Mouse (Mus musculus) lung, postnatal 0 days (tissue): ENCODE data around the gene Olfr1350. TPM values are rescaled to one million over a fixed set of nuclear protein-coding genes. Genes with fewer than 3 reads are reported as not detected.
A peak's percentile ranks its signal among the peaks of the same experiment; 100 is the strongest.
"Not testable (repeated sequence)": the region's sequence is repeated elsewhere in the genome, so short reads cannot be mapped to it uniquely, and the experiment has no call there.

Source experiments
- ATAC-seq: fragments of 200-750 bp; cut with Nextera tagmentation; 2 replicates; pipeline ENCODE4 v1.8.0; 2017; ENCODE audit warnings: moderate library complexity
- DNase-seq: peaks from one replicate; pipeline ENCODE4 v3.0.0-alpha.2; 2016; ENCODE audit warnings: low spot score
- H3K27ac ChIP-seq: fragments of 300-500 bp; sonication (generic); 2 replicates; pipeline ENCODE4 v1.5.1; 2014; ENCODE audit warnings: antibody characterized with exemption, mild to moderate bottlenecking, low read length, mixed read lengths
- H3K27me3 ChIP-seq: fragments of 300-500 bp; sonication (generic); replicated peaks from 2 replicates; pipeline ENCODE4 v1.6.1; 2014; ENCODE audit warnings: low read length, mixed read lengths; ENCODE audit not compliant: insufficient read depth
- H3K36me3 ChIP-seq: fragments of 300-500 bp; sonication (generic); 2 replicates; pipeline ENCODE4 v1.6.1; 2014; ENCODE audit warnings: low read length, mixed read lengths; ENCODE audit not compliant: insufficient read depth
- H3K4me1 ChIP-seq: fragments of 300-500 bp; sonication (generic); 2 replicates; pipeline ENCODE4 v1.6.1; 2014; ENCODE audit warnings: antibody characterized with exemption, low read depth, low read length, mixed read lengths; ENCODE audit not compliant: insufficient read depth
- H3K4me2 ChIP-seq: fragments of 300-500 bp; sonication (generic); replicated peaks from 2 replicates; pipeline ENCODE4 v1.6.1; 2014; ENCODE audit warnings: low read depth, mild to moderate bottlenecking, low read length, moderate library complexity, mixed read lengths
- H3K4me3 ChIP-seq: fragments of 300-500 bp; sonication (generic); 2 replicates; pipeline ENCODE4 v1.5.1; 2014; ENCODE audit warnings: low read depth, low read length
- H3K9ac ChIP-seq: fragments of 300-500 bp; sonication (generic); replicated peaks from 2 replicates; pipeline ENCODE4 v1.6.1; 2014; ENCODE audit warnings: low read depth, mild to moderate bottlenecking
- H3K9me3 ChIP-seq: fragments of 300-500 bp; sonication (generic); 2 replicates; pipeline ENCODE4 v1.6.1; 2016; ENCODE audit warnings: low read length, mixed read lengths
- CTCF ChIP-seq: IDR thresholded peaks from 2 replicates; pipeline ENCODE4 v1.5.1; 2016; ENCODE audit warnings: antibody characterized with exemption, mild to moderate bottlenecking
- EP300 ChIP-seq: IDR thresholded peaks from 2 replicates; pipeline ENCODE4 v1.6.1; 2016; ENCODE audit warnings: antibody characterized with exemption, mild to moderate bottlenecking, control low read depth
- WGBS: fragments of 180-500 bp; shearing (Covaris S2); extraction: QIAGEN DNeasy Blood & Tissue Kit; methylation state at CpG from one replicate; pipeline ENCODE4 v1.1.7; 2014; 5-methylcytosine and 5-hydroxymethylcytosine counted together
- polyA plus RNA-seq: library from polyadenylated mRNA; unstranded; fragments of >200 nt; fragmentation: Nextera tagmentation; extraction: Ambion mirVana; gene quantifications from 2 replicates; pipeline ENCODE4 v1.2.1, GENCODE M21; 2015

Gene Olfr1350
- not detected in 2 replicates for polyA plus RNA-seq

- no peaks in the 10 kb centered on the region for H3K36me3 ChIP-seq
- H3K4me2 ChIP-seq, result no peak within 1 kb of the TSS
- H3K4me3 ChIP-seq, result no peak within 1 kb of the TSS
- DNase-seq (no peak), ATAC-seq (no peak)
- H3K27me3 ChIP-seq, result no peaks in the 10 kb centered on the region
- no peak for TF ChIP-seq EP300
- TF ChIP-seq CTCF, result no peak
- no peaks in the 10 kb centered on the region for H3K9me3 ChIP-seq
- H3K9ac ChIP-seq, result no peak within 1 kb of the TSS
- no peaks in the 10 kb centered on the region for H3K4me1 ChIP-seq
- no peak within 1 kb of the TSS for H3K27ac ChIP-seq
Observed at GRCm38 (mm10) chr7:6564541-6564940, at the start of gene Olfr1350. Gene Olfr1350 (plus strand): TSS chr7:6564841.

GRCm38 (mm10) chr7:6521666-6522065, 43.0 kb upstream of the Olfr1350 start:
- no peak for DNase-seq
- no peaks in the 10 kb centered on the region for H3K27me3 ChIP-seq
- WGBS, result 9% methylated on average over 1 of the region's 1 CpGs
- ATAC-seq, result no peak
- 0 out of 2 replicates have a peak, but pooled peaks cover 3% of the 10 kb centered on the region for H3K9me3 ChIP-seq
- no peaks in the 10 kb centered on the region for H3K4me1 ChIP-seq
- no peaks in the 10 kb centered on the region for H3K36me3 ChIP-seq
- H3K4me2 ChIP-seq, result no peak overlapping the region
- TF ChIP-seq EP300, result no peak
- no peak for TF ChIP-seq CTCF
- no peak overlapping the region for H3K27ac ChIP-seq
- H3K4me3 ChIP-seq, result no peak overlapping the region
- no peak overlapping the region for H3K9ac ChIP-seq

- Histone ChIP-seq H3K9me3 (0 out of 2 replicates have a peak, but pooled peaks cover 3% of the 10 kb centered on the region), H3K27ac (no peak within 1 kb of the TSS), H3K4me1 (no peaks in the 10 kb centered on the region), H3K4me2 (no peak within 1 kb of the TSS), H3K36me3 (no peaks in the 10 kb centered on the region), H3K9ac (no peak within 1 kb of the TSS), H3K4me3 (no peak within 1 kb of the TSS), H3K27me3 (no peaks in the 10 kb centered on the region)
- DNase-seq, result no peak
- WGBS, result 73% methylated on average over 5 of the region's 5 CpGs
- ATAC-seq, result no peak
- no peak for TF ChIP-seq EP300
- no peak for TF ChIP-seq CTCF
Observed at GRCm38 (mm10) chr7:6522850-6523249, 41.8 kb upstream of the Olfr1350 start, which contains the start of gene Olfr1349. Gene Olfr1349 (minus strand): TSS chr7:6522950.

- H3K4me2 ChIP-seq, result no peak overlapping the region
- no peak overlapping the region for H3K9ac ChIP-seq
- no peaks in the 10 kb centered on the region for H3K27me3 ChIP-seq
- no peaks in the 10 kb centered on the region for H3K4me1 ChIP-seq
- TF ChIP-seq CTCF (0 out of 2 replicates have a peak, but pooled peaks have one; percentile 7), EP300 (no peak)
- no peak for ATAC-seq
- H3K36me3 ChIP-seq, result no peaks in the 10 kb centered on the region
- H3K4me3 ChIP-seq, result no peak overlapping the region
- no peak overlapping the region for H3K27ac ChIP-seq
- 52% methylated on average over 3 of the region's 3 CpGs for WGBS
- no peak for DNase-seq
- 0 out of 2 replicates have a peak, but pooled peaks cover 3% of the 10 kb centered on the region for H3K9me3 ChIP-seq
Observed at GRCm38 (mm10) chr7:6525001-6525400, 39.6 kb upstream of the Olfr1350 start.

- Histone ChIP-seq H3K4me2 (no peak overlapping the region), H3K4me1 (no peaks in the 10 kb centered on the region), H3K9ac (no peak overlapping the region), H3K9me3 (0 out of 2 replicates have a peak, but pooled peaks cover 3% of the 10 kb centered on the region), H3K27ac (no peak overlapping the region), H3K4me3 (no peak overlapping the region), H3K36me3 (no peaks in the 10 kb centered on the region), H3K27me3 (no peaks in the 10 kb centered on the region)
- WGBS, result 61% methylated on average over 5 of the region's 5 CpGs
- DNase-seq (no peak), ATAC-seq (no peak)
- TF ChIP-seq EP300, result no peak
- TF ChIP-seq CTCF, result peak; percentile 32; the same call in 1 of the 2 replicates
Observed at GRCm38 (mm10) chr7:6526141-6526540, 38.5 kb upstream of the Olfr1350 start.

- 43% methylated on average over 8 of the region's 8 CpGs for WGBS
- peak; percentile 29 for DNase-seq
- no peak for ATAC-seq
- H3K4me2 ChIP-seq, result no peak overlapping the region
- H3K36me3 ChIP-seq, result no peaks in the 10 kb centered on the region
- no peak overlapping the region for H3K9ac ChIP-seq
- no peaks in the 10 kb centered on the region for H3K9me3 ChIP-seq
- H3K4me3 ChIP-seq, result no peak overlapping the region
- no peak overlapping the region for H3K27ac ChIP-seq
- TF ChIP-seq EP300 (no peak), CTCF (peak; percentile 48; the same call in 1 of the 2 replicates)
- no peaks in the 10 kb centered on the region for H3K27me3 ChIP-seq
- H3K4me1 ChIP-seq, result no peaks in the 10 kb centered on the region
Observed at GRCm38 (mm10) chr7:6586096-6586759, 21.6 kb downstream of the Olfr1350 start.

GRCm38 (mm10) chr7:6588766-6589165, 24.1 kb downstream of the Olfr1350 start:
- not testable (repeated sequence) for DNase-seq, H3K9ac ChIP-seq, H3K4me1 ChIP-seq, ATAC-seq, H3K4me2 ChIP-seq, H3K4me3 ChIP-seq, H3K27ac ChIP-seq, H3K27me3 ChIP-seq, H3K9me3 ChIP-seq, H3K36me3 ChIP-seq
- WGBS, result 78% methylated on average over 13 of the region's 13 CpGs
